Mouse (Mus musculus) kidney, postnatal 25 days (tissue): ENCODE measurements around the gene Nr2e3.

ENCODE experiments used
- DNase-seq, 2 experiments: peaks; one replicate each; pipeline ENCODE4 v3.0.0; 2021; ENCODE audit warnings: mixed read lengths in 2 of 2

Nr2e3 gene

GRCm38 (mm10) chr9:59949981-59950380, 10.5 kb downstream of the Nr2e3 start:
- peak in 1 of 2 experiments; percentile 14 for DNase-seq

GRCm38 (mm10) chr9:59949511-59949910, 10.9 kb downstream of the Nr2e3 start:
- no peak for DNase-seq

GRCm38 (mm10) chr9:59948691-59949250, 11.7 kb downstream of the Nr2e3 start:
- peak in 1 of 2 experiments; percentile 30 for DNase-seq

- DNase-seq = peak in 1 of 2 experiments; percentile 27
Measured at GRCm38 (mm10) chr9:59948226-59948625, 12.2 kb downstream of the Nr2e3 start.

- peak in 1 of 2 experiments; percentile 22 for DNase-seq
Measured at GRCm38 (mm10) chr9:59947271-59947670, 13.2 kb downstream of the Nr2e3 start.

- peak in 1 of 2 experiments; percentile 17 for DNase-seq
Measured at GRCm38 (mm10) chr9:59945241-59945640, 15.2 kb downstream of the Nr2e3 start.

- DNase-seq = peak in 1 of 2 experiments; percentile 15
Measured at GRCm38 (mm10) chr9:59943826-59944225, 16.6 kb downstream of the Nr2e3 start.

- peak; percentile 9 to 34 for DNase-seq
Measured at GRCm38 (mm10) chr9:59942501-59943085, 17.9 kb downstream of the Nr2e3 start.

- peak in 1 of 2 experiments; percentile 16 for DNase-seq
Measured at GRCm38 (mm10) chr9:59941885-59942350, 18.5 kb downstream of the Nr2e3 start.

GRCm38 (mm10) chr9:59940913-59941884, 19.3 kb downstream of the Nr2e3 start:
- DNase-seq = peak in 1 of 2 experiments; percentile 32

- DNase-seq = peak in 1 of 2 experiments; percentile 3
Measured at GRCm38 (mm10) chr9:59939691-59940090, 20.8 kb downstream of the Nr2e3 start.

GRCm38 (mm10) chr9:59938529-59938928, 21.9 kb downstream of the Nr2e3 start:
- peak in 1 of 2 experiments; percentile 26 for DNase-seq

- DNase-seq = peak in 1 of 2 experiments; percentile 14
Measured at GRCm38 (mm10) chr9:59935866-59936265, 24.6 kb downstream of the Nr2e3 start.

GRCm38 (mm10) chr9:59930248-59930647, 30.2 kb downstream of the Nr2e3 start:
- DNase-seq = peak in 1 of 2 experiments; percentile 3

- DNase-seq = no peak
Measured at GRCm38 (mm10) chr9:59914761-59915160, 45.7 kb downstream of the Nr2e3 start.

- no peak for DNase-seq
Measured at GRCm38 (mm10) chr9:59903382-59903781, 57.1 kb downstream of the Nr2e3 start.
